Mouse (Mus musculus) forebrain, postnatal 0 days (tissue): ENCODE measurements around the gene Rims3. TPM values are rescaled to one million over a fixed set of nuclear protein-coding genes. Genes with fewer than 3 reads are reported as not detected.
A peak's percentile ranks its signal among the peaks of the same experiment; 100 is the strongest.

Source experiments
- ATAC-seq: fragments of 200-750 bp; cut with Nextera tagmentation; 2 replicates; pipeline ENCODE4 v1.8.0; 2017; ENCODE audit warnings: mild to moderate bottlenecking, moderate library complexity
- DNase-seq: peaks from one replicate; pipeline ENCODE4 v3.0.0-alpha.2; 2015
- H3K27ac ChIP-seq: fragments of 300-500 bp; sonication (generic); 2 replicates; pipeline ENCODE4 v1.5.1; 2014; ENCODE audit warnings: low read depth, mild to moderate bottlenecking, antibody characterized with exemption, low read length, moderate library complexity, mixed read lengths
- H3K27me3 ChIP-seq: fragments of 300-500 bp; sonication (generic); 2 replicates; pipeline ENCODE4 v1.6.1; 2014; ENCODE audit warnings: mild to moderate bottlenecking, low read length, mixed read lengths; ENCODE audit not compliant: insufficient read depth
- H3K36me3 ChIP-seq: fragments of 300-500 bp; sonication (generic); 2 replicates; pipeline ENCODE4 v1.6.1; 2014; ENCODE audit warnings: mild to moderate bottlenecking, moderate library complexity; ENCODE audit not compliant: insufficient read depth
- H3K4me1 ChIP-seq: fragments of 300-500 bp; sonication (generic); 2 replicates; pipeline ENCODE4 v1.6.1; 2014; ENCODE audit warnings: antibody characterized with exemption; ENCODE audit not compliant: insufficient read depth
- H3K4me2 ChIP-seq: fragments of 300-500 bp; sonication (generic); 2 replicates; pipeline ENCODE4 v1.6.1; 2014; ENCODE audit warnings: low read depth, mild to moderate bottlenecking, moderate library complexity
- H3K4me3 ChIP-seq: fragments of 300-500 bp; sonication (generic); 2 replicates; pipeline ENCODE4 v1.5.1; 2014; ENCODE audit warnings: low read depth, low read length, mixed read lengths
- H3K9ac ChIP-seq: fragments of 300-500 bp; sonication (generic); 2 replicates; pipeline ENCODE4 v1.6.1; 2014; ENCODE audit warnings: mild to moderate bottlenecking
- H3K9me3 ChIP-seq: fragments of 300-500 bp; sonication (generic); 2 replicates; pipeline ENCODE4 v1.6.1; 2016; ENCODE audit warnings: low read length
- CTCF ChIP-seq: sonication (generic); IDR thresholded peaks from 2 replicates; pipeline ENCODE4 v1.5.1; 2016; ENCODE audit warnings: antibody characterized with exemption, control low read depth, low read depth
- WGBS: fragments of 180-500 bp; shearing (Covaris S2); extraction: QIAGEN DNeasy Blood & Tissue Kit; methylation state at CpG from one replicate; pipeline ENCODE4 v1.1.7; 2014; 5-methylcytosine and 5-hydroxymethylcytosine counted together
- polyA plus RNA-seq: library from polyadenylated mRNA; unstranded; fragments of >200 nt; fragmentation: Nextera tagmentation; extraction: Ambion mirVana; gene quantifications from 2 replicates; pipeline ENCODE4 v1.2.1, GENCODE M21; 2015
- total RNA-seq: library from RNA; depleted of rRNA; stranded (reverse); fragments of >200 nt; gene quantifications from 2 replicates; pipeline ENCODE4 v1.2.3, GENCODE M21; 2014

The Rims3 gene
- total and polyA plus RNA-seq, 2 experiments from 2014 or later: 21.7 to 86.1 TPM

GRCm38 (mm10) chr4:120868246-120868645, 13.6 kb downstream of the Rims3 start:
- no peak overlapping the region for H3K27ac ChIP-seq

GRCm38 (mm10) chr4:120868988-120869387, 14.4 kb downstream of the Rims3 start:
- TF ChIP-seq CTCF: no peak

More at GRCm38 (mm10) chr4:120868246-120868645, 13.6 kb downstream of the Rims3 start:
- Histone ChIP-seq H3K9me3 (no peaks in the 10 kb centered on the region), H3K4me3 (no peak overlapping the region), H3K4me1 (peaks cover 6% of the 10 kb centered on the region), H3K36me3 (no peaks in the 10 kb centered on the region), H3K4me2 (no peak overlapping the region), H3K27me3 (no peaks in the 10 kb centered on the region), H3K9ac (no peak overlapping the region)
- 55% methylated on average over 5 of the region's 5 CpGs for WGBS
- DNase-seq: no peak
- no peak for ATAC-seq
- TF ChIP-seq CTCF: no peak

GRCm38 (mm10) chr4:120870262-120870748, 15.7 kb downstream of the Rims3 start:
- Histone ChIP-seq H3K9me3 (no peaks in the 10 kb centered on the region), H3K4me3 (no peak overlapping the region), H3K27ac (peak overlapping the region; percentile 52), H3K36me3 (no peaks in the 10 kb centered on the region), H3K27me3 (no peaks in the 10 kb centered on the region), H3K4me1 (peaks cover 6% of the 10 kb centered on the region), H3K4me2 (no peak overlapping the region), H3K9ac (0 out of 2 replicates have a peak overlapping the region, but pooled peaks have one; percentile 14)
- WGBS: 18% methylated on average over 7 of the region's 7 CpGs
- DNase-seq (peak; percentile 45), ATAC-seq (peak; percentile 88)
- TF ChIP-seq CTCF: no peak

More at GRCm38 (mm10) chr4:120868988-120869387, 14.4 kb downstream of the Rims3 start:
- Histone ChIP-seq H3K4me2 (no peak overlapping the region), H3K4me1 (peaks cover 6% of the 10 kb centered on the region), H3K27ac (no peak overlapping the region), H3K27me3 (no peaks in the 10 kb centered on the region), H3K9ac (no peak overlapping the region), H3K4me3 (no peak overlapping the region), H3K36me3 (no peaks in the 10 kb centered on the region), H3K9me3 (no peaks in the 10 kb centered on the region)
- WGBS: 82% methylated on average over 3 of the region's 3 CpGs
- ATAC-seq (no peak), DNase-seq (no peak)

- Histone ChIP-seq H3K27me3 (no peaks in the 10 kb centered on the region), H3K9me3 (no peaks in the 10 kb centered on the region), H3K4me3 (no peak overlapping the region), H3K4me1 (no peaks in the 10 kb centered on the region; the same call in 1 of the 2 replicates), H3K4me2 (no peak overlapping the region), H3K27ac (no peak overlapping the region), H3K36me3 (no peaks in the 10 kb centered on the region), H3K9ac (no peak overlapping the region)
- WGBS: 52% methylated on average over 3 of the region's 3 CpGs
- ATAC-seq (no peak; the same call in 1 of the 2 replicates), DNase-seq (no peak)
- no peak for TF ChIP-seq CTCF
These were observed 21.3 kb downstream of the Rims3 start for GRCm38 (mm10) chr4:120875961-120876360.

- no peak overlapping the region for H3K4me2 ChIP-seq
- H3K27ac ChIP-seq: no peak overlapping the region
- DNase-seq (peak; percentile 35), ATAC-seq (no peak)
- H3K9me3 ChIP-seq: no peaks in the 10 kb centered on the region
- WGBS: 37% methylated on average over 3 of the region's 3 CpGs
- H3K4me1 ChIP-seq: peaks cover 13% of the 10 kb centered on the region
- H3K4me3 ChIP-seq: no peak overlapping the region
- no peak overlapping the region for H3K9ac ChIP-seq
- no peaks in the 10 kb centered on the region for H3K27me3 ChIP-seq
- TF ChIP-seq CTCF: no peak
- H3K36me3 ChIP-seq: no peaks in the 10 kb centered on the region
These were observed 24.1 kb downstream of the Rims3 start for GRCm38 (mm10) chr4:120878728-120879127.

GRCm38 (mm10) chr4:120879386-120879785, 24.8 kb downstream of the Rims3 start:
- no peaks in the 10 kb centered on the region for H3K9me3 ChIP-seq
- no peak for ATAC-seq
- TF ChIP-seq CTCF: no peak
- H3K27ac ChIP-seq: no peak overlapping the region
- no peaks in the 10 kb centered on the region for H3K36me3 ChIP-seq
- no peak for DNase-seq
- WGBS: 63% methylated on average over 4 of the region's 4 CpGs
- no peak overlapping the region for H3K9ac ChIP-seq
- H3K4me2 ChIP-seq: no peak overlapping the region
- H3K27me3 ChIP-seq: no peaks in the 10 kb centered on the region
- H3K4me1 ChIP-seq: peaks cover 13% of the 10 kb centered on the region
- H3K4me3 ChIP-seq: no peak overlapping the region

GRCm38 (mm10) chr4:120880731-120881432, 26.3 kb downstream of the Rims3 start:
- TF ChIP-seq CTCF: no peak
- 59% methylated on average over 6 of the region's 6 CpGs for WGBS
- H3K27me3 ChIP-seq: no peaks in the 10 kb centered on the region

More at GRCm38 (mm10) chr4:120880731-120881432, 26.3 kb downstream of the Rims3 start:
- Histone ChIP-seq H3K36me3 (no peaks in the 10 kb centered on the region), H3K4me2 (no peak overlapping the region), H3K4me1 (peaks cover 17% of the 10 kb centered on the region), H3K4me3 (no peak overlapping the region), H3K9ac (no peak overlapping the region), H3K27ac (no peak overlapping the region), H3K9me3 (no peaks in the 10 kb centered on the region)
- ATAC-seq: no peak
- no peak for DNase-seq
